Mouse (Mus musculus) monocyte, adult 2 months (primary cell): ENCODE results near the gene Tacr1.
"Not testable (repeated sequence)": the region's sequence is repeated elsewhere in the genome, so short reads cannot be mapped to it uniquely, and the experiment has no call there.

ENCODE experiments used
- DNase-seq, 2 experiments: peaks; one replicate each; pipeline ENCODE4 v3.0.0; 2022; ENCODE audit warnings: low spot score in 2 of 2, low read depth in 1 of 2

Tacr1 gene

DNA sequence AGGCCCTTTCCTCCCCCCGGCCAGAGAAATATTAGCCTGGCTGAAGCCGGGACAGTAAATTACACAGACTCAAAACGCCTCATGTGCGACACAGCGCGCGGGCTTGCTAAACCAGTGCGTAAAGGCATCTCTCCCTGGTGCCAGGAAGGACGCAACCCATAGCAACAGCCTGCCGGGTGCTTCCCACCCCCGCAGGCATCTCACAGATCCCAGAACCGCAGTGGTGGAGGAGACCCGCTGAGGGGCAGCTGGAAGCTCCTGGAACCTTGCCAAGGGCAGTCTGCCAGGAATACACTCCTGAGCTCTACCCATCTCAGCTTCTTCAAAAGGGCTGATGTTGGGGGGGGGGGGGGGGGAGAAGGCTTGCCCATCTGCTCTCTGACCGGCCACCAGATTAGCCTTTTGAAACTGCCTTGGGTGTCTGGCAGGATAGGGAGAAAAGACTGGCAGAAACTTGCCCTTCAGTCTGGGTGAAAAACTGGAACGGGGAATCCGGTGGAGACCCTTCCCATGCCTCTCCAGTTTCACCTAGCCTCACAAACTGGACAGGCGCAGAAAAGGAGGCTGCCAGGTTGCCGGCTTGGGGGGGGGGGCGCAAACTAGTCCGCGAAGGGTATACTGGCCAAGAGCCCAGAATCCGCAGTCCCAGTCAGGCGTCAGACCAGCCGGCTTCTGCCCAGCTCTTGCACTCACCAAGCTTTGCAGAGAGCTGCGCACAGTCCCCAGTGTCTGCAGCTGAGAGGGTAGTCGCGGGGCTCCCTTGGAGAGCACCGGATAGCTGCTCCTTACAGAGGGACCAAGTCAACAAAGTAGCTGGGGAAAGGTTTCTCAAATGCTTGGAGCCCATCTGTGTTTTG lies at the start of gene Tacr1:
Gene Tacr1 (plus strand): TSS at position 740 of the 857 bp plus-strand sequence.
- no peak for DNase-seq

DNA sequence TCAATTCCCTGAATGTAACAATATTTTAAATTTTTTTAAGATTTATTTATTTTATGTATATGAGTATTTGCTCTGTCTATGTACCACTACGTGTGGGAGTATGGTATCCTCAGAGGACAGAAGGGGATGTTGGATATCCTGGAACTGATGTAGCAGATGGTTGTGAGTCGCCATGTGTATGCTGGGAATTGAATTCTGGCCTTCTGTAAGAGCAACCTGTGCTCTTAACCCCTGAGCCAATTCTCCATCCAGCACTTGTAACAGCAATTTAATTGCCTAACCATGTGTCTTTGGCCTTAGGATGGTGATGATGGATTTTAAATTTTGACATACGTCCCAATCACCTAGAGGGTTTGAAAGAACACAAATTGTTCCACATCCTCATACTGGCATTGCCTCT lies 26.0 kb upstream of the Tacr1 start:
- DNase-seq: no peak

DNA sequence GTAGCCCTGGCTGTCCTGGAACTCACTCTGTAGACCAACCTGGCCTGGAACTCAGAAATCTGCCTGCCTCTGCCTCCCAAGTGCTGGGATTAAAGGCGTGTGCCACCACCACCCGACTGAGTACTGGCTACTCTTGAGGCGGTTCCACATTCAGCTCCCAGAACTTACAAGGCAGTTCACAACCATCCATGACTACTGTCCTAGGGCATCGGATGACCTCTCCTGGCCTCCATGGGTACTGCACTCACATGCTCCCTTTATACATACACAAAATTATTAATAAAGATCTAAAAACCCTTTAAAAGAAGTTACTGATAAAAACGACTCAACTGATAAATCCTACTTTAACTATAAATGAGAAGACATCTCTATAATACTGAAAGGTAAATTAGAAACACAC lies 18.6 kb upstream of the Tacr1 start:
- DNase-seq: no peak

DNA sequence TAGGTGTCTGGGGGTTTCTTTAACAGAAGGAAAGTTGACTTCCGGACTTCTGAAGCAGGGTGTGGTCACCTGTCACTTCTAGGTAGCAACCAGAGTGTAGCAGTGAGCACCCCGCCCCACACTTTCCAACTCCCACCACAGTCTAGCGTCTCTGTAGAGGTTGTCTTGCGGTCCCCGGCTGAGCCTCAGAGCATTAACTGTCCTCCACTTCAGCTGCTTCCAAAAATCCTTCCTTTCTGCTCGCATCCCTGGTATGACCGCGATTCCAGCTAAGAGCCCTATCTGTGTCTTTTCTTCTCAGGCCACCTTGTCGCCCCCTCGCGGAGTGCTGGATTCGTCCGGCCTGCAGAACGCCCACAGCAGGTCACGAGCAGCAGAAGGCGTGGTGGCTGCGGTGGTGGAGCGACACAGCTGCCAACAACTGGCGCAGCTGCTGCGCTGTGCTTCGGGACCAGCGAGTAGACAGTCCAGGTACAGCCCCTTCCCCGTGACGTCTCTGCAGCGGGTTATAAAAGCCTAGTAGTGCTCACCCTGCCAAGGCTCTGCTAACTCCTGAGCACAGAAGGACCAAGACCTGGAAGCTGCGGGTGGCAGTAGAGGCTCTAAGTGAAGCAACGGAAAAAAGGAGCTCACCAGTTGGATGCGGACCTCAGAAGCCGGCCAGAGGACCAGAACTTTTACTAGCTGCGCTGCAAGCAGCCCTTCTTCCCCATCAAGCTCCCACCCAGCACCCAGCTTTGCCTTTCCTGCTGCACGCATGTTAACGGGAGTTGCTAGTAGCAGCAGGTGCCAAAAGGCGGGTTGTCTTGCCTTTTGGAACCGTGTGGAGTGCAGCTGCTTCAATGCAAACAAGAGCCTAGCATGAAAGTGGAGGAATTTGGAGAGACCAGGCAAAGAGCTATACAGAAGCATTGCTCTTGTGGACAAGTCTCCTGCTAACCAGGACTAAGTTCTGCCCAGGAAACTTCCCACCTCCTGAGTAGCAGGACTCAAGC lies 664 bp downstream of the Tacr1 start:
- DNase-seq: no peak

DNA sequence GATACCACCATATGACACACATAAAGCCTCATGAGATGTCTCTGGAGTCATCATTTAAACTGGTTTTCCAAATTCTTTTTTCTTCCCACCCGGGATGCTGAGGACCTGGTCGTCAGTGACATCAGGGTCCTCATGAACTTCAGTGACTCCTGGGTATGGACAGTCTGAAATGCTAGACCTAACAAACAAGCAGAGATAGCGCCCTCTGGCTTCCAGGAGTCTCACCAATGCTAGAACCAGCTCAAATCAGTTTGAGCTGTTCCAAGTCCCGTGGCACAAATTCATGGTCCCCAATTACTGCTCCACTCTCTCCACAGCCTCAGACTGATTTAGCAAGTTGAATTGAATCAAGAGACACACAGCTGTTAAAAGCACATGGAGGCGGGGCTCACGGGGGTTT lies 16.2 kb downstream of the Tacr1 start:
- DNase-seq: no peak

DNA sequence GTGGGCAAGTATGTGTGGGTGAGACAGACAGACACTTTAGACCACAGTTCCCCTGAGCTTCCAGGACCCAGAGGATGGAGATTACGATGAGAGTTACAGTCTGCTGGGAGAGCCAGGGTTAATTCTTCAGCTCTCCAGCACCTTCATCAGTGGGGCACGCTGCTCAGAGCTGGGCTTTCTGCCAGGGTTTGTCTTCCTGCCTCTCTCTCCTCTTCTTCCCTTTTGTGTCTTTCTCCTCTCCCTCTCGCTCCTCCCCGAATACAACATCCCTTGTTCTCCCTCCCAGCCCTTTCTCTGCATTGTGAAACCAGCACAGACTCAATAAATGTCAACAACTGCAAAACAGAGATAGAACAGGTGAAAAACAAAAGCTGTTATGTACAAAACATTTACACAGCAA lies 18.1 kb downstream of the Tacr1 start:
- DNase-seq: no peak

DNA sequence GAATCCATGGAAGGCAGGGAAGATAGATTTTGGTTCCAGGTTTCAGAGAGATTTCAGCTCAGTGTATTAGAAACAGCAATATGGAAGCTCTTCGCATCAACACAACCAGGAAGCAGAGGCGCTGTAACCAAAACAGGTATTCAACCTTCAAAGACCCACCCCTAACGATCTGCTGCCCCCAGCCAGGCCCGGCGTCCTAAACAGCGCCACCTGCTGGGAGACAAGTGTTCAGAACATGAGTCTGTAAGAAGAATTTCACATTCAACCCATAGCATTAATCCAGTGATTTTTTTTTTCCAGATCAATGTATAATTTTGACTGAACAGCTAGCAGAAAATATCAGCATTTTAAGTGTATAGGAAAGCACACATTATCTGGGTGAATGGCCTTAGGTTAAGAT lies 26.8 kb downstream of the Tacr1 start:
- DNase-seq: no peak

DNA sequence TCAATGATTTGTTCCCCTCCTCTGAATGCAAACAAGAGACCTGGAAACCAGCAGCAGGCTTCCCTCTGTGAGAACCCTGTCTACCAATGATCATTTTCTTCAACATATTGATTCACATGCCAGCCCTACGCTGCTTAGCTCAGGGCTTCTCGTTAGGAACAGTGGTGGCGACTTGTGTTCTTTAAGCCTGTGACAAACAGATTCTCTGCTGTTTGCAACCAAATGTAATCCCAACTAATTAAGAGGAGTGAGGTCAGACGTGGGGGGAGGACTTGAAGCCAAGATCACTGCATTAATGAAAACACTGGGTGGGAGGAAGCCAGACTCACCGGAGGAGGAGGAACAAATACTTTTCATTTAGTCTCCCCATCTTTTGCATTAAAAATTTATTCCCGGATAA lies 27.6 kb downstream of the Tacr1 start:
- no peak for DNase-seq

DNA sequence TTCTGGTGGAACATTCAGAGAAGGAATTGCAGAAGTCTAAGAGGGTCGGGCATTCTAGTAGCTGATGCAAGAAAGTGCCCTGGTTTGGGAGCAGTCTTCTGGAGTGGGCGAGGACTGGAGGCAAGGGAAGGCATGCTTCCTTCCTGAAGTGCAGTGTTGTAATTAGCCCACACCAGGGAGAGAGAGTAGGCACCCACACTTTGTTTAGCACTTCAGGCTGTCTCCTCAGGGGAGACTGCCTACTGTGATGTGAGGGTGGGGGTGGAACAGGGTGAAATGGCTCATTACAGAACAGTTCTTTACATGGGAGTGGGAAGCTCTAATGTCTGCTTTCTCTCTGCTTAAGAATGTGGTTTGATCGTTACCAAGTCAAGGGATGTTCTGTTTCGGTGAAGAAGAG lies 35.0 kb downstream of the Tacr1 start:
- DNase-seq: no peak

DNA sequence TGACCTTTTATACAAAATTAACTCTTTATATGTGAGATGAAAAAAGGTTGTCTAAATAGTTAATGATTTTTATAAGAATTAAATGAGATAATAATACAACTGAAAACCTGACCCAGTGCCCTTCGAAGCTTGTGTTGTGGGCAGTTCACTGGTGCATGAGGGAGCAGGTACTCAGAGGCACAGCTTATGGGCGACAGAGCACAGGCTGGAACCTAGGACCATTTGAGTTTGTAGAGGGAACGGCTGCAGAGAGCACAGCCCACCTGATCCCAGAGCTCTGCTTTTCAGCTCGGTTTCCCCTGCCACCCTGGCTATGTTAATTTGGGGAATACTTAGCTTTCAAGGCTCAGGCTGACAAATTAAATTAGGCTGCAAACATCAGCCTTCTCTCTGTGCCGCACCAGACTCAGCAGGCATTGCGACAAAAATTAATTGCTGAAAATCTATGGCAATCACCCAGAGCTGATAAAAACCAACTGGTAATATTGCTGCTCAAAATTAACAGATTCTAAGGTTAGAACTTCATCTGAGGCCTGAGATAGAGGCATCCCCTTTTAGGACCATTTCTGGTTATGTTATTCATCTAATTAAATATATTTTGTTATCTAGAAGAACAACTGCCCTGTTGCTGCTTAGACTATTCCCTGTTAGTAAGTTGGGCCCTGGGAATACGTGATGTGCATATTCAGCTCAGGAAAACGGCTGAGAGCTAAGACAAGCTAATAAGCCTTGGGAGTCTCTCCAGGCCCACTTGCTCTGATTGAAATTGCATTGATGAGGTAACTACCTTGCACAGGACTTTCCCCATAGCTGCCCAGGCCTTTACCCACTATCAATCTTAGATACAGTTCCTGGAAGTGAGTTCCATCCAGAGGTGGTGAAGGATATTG lies 50.3 kb downstream of the Tacr1 start:
- DNase-seq: not testable (repeated sequence)

DNA sequence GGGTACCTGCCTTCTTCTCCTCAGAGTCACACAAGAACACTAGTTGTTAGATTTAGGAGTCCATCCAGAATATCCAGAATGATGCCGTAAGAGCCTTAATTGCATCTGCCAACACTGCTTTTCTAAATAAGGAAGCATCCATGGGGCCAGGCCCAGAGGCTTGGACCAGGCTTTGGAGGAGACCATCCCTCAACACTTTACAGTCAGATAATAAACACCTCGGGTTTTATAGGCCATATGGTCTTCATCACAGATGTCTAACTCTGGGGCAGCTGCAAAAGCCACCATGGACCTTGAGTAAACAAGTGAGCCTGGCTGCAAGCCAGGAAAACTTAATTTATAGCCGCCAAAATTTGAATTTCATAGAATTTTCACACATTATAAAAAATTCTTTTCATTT lies 53.1 kb downstream of the Tacr1 start:
- no peak for DNase-seq

DNA sequence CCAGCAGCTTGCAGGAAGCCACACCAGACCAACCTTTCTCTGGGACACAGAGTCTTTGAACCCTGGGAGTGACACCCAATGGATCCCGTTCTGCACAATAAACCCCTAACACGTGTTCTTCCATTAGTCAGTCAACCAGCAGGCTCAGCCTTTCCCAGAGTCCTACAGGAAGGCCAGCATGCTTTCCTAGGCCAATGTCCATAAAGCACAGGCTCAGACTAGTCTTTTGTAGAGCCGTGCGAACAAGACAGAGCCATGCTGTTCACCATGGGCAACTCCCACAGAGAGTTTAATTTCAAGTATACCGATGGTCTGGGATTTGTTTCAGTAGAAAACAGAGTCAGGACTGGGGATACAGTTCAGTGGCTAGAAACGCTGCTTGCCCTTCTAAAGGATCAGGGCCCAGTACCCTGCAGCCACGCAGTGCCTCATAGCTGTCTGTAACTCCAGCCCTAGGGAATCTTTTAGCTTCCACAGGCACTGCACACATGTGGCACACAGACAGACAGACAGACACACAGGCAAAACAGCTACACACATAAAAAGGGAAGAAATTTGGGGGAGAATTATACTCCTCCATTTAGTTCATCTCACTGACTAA lies 55.1 kb downstream of the Tacr1 start:
- no peak for DNase-seq

DNA sequence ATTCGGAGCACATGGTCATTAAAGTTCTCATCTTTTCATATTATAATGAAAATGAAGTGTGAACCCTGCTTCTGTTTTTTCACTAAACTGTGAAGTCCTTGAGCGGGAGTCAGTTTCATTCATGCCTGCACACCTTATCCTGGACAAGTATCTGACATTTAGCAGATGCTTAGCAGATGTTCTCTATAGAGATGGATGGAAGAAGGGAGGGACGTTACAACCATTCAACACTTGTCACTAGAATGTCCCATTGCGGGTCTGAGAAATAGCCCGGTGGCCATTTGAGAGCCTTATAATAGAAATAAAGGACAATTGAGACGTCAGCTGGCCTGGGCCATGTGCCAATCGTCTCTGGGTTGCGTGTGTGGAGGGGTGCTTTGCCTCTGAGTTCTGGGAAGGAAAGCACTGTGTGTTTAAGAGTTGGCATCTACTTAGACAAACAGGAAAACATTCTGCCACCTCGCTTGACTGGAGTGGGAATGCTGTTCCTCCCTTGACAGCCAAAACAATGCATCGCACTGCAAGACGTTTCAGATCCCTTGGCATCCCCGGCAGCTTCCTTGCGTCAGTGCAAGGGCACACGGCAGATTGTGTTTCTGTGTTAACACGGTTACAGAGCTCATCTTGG lies 56.7 kb downstream of the Tacr1 start:
- no peak for DNase-seq

DNA sequence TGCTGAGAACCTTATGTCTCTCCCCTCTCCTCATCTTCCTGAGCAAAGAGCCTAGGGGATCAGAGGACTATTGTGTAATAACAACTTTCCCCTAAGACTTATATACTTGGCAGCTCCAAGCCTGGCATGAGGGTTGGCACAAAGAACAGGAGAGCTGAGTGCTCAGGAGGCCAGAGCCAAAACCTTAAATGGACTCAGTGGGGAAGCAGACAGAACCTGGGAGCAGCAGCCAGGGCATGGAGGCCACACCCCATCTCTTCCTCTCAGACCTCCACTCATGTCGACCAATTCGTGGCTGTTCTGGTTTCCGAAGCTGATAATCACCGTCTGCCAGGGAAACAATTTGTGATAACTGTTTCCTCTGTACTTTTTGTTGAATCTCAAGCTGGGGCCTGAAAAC lies 61.0 kb downstream of the Tacr1 start:
- DNase-seq: no peak

DNA sequence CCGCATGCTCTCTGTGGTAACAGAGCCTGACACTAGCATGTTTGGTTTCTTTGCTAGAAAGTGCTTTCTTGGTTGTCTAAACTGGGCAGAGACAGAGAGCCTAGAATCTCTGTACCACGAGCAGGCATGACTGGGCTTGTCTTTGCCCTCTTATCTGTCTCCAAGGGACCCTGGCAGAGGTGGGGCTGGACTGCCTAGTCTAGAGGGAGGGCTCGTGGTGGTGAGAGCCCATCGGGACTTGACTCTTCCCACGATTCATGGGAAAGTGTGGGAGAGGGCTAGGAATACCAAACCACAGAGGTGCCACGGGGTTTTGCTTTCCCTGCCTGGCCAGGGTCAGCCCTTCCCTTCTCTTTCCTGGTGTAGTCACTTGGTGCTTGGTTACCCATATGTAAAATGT lies 72.3 kb downstream of the Tacr1 start:
- no peak for DNase-seq

DNA sequence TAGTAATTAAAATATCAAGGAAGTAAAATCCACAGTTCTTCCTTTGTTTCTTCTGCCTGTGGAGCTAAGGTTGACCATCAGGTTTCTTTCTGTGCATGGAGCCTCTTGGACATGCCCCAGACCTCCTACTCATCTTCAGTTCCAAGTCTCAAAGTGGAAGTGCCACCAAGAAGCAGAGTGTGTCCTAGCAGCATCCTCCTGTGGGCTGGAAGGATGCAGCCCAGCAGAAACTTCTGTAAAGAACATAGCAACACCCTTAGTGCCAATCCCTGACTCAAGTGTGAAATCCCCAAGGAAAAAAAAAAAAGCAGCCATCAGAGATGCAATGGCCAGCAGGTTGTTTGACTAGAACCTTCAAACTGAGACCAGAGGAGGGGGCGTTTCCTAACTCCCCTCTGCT lies 81.7 kb downstream of the Tacr1 start:
- no peak for DNase-seq

DNA sequence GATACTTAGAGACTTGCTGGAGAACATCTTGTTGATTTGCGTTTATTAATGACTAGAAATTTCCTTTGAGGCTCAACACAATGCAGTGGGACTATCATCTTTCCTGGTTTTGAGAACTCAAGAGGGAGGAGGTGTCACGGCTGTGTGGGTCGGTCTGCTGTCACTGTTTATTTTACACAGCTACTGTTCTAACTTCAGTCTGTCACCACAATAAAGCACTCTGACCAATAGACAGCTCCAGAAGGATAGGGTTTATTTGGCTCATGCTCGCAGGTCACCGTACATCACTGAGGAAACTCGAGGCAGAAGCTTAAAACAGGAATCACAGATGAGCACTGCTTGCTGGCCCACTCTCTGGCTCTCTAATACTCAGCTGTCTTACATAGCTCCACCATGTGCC lies 92.3 kb downstream of the Tacr1 start:
- no peak for DNase-seq

DNA sequence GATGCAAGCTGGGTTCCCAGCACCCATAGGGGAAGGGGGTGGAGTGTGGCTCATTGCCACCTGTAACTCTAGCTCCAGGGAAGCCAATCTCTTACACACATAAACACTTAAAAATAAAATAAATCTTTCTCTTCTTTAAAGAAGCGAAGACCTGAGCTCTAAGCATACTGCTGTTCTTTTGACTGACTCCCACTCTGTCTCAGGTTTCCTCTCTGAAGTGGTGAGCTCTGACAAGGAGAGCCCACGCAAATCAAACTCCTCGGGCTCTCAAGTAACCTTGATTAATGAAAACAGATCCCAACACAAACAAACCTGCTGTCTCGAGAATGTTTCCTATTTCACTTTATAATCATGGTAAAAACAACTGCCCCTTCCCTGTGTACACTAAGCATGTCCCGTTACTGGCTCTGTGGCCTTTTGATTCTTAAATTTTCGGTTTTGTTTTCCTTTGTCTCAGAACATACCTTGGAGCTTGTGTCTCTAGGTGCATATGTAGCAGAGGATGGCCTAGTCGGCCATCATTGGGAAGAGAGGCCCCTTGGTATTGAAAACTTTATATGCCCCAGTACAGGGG lies 108.8 kb downstream of the Tacr1 start:
- no peak for DNase-seq

DNA sequence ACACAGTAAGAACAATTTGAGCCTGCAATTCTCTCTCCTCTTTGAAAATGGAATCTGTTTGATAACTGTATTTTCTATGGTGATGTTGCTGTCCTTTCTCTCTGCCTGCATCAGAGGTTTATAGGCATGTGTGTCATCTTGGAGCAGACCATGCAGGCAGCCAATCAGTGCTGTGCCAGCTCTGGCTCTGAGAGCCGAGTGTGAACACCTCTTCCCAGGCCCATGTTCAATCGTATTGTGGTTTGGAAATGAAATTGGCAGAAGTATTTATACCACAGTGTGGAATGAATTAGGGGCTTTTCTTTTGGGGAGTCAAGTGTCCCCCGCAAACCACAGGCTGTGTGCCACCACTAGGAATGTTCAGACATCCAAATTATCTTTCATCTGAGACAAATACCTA lies 117.5 kb downstream of the Tacr1 start:
- no peak for DNase-seq

DNA sequence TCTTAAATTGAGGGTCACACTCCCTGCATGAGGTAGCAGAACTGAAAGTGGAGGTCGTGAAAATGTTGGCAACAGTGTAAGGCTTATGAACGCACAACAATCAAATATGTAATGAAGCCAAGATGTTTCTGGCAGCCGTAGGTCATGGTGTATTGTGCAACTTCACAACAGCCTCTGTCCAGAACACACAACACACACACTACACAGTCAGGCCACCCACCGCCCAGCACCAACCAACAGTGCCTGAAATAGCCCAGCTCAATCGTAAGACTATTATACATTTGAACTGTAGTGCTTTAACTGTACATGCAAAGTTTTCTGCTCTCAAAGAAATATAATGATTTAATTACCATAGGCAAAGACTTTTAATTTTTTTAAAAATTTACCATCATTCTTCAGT lies 120.4 kb downstream of the Tacr1 start:
- no peak for DNase-seq
